Mouse (Mus musculus) liver, embryonic 14.5 days (tissue): ENCODE results near the gene Rnaseh2c. TPM values are rescaled to one million over a fixed set of nuclear protein-coding genes. Genes with fewer than 3 reads are reported as not detected.

Experiments used
- ATAC-seq: fragments of 200-750 bp; cut with Nextera tagmentation; 2 replicates; pipeline ENCODE4 v1.8.0; 2017; ENCODE audit warnings: moderate number of reproducible peaks, mild to moderate bottlenecking, moderate library complexity; ENCODE audit not compliant: insufficient read depth
- DNase-seq, 3 experiments: peaks; one replicate each; pipeline ENCODE4 v3.0.0-alpha.2; 2012 to 2013; ENCODE audit warnings: low read depth in 3 of 3, low spot score in 3 of 3
- H3K27ac ChIP-seq: fragments of 300-500 bp; sonication (generic); 2 replicates; pipeline ENCODE4 v1.5.1; 2014; ENCODE audit warnings: moderate library complexity, mild to moderate bottlenecking, control low read depth, inconsistent platforms
- H3K27me3 ChIP-seq: fragments of 300-500 bp; sonication (generic); 2 replicates; pipeline ENCODE4 v1.6.1; 2014; ENCODE audit warnings: mild to moderate bottlenecking, low read length, moderate library complexity; ENCODE audit not compliant: control insufficient read depth, insufficient read depth
- H3K36me3 ChIP-seq: fragments of 300-500 bp; sonication (generic); replicated peaks from 2 replicates; pipeline ENCODE4 v1.6.1; 2014; ENCODE audit warnings: low read depth; ENCODE audit not compliant: control insufficient read depth, insufficient read depth
- H3K4me1 ChIP-seq, 2 experiments: fragments of 200-500 bp in 1 of 2; fragments of 300-500 bp in 1 of 2; sonication (generic) in 1 of 2; replicated peaks; 2 replicates each; pipeline ENCODE4 v1.6.1; 2012 to 2014; ENCODE audit warnings: antibody characterized with exemption in 1 of 2, inconsistent platforms in 1 of 2, low read length in 1 of 2; ENCODE audit not compliant: control insufficient read depth in 2 of 2, insufficient read depth in 2 of 2
- H3K4me2 ChIP-seq: fragments of 300-500 bp; sonication (generic); 2 replicates; pipeline ENCODE4 v1.6.1; 2014; ENCODE audit warnings: low read depth, mild to moderate bottlenecking, control low read depth, moderate library complexity
- H3K4me3 ChIP-seq, 2 experiments: fragments of 200-500 bp in 1 of 2; fragments of 300-500 bp in 1 of 2; sonication (generic) in 1 of 2; 2 replicates each; pipeline ENCODE4 v1.5.1; 2012 to 2014; ENCODE audit warnings: low read depth in 2 of 2, low read length in 2 of 2, mild to moderate bottlenecking in 2 of 2, control low read depth in 1 of 2, inconsistent platforms in 1 of 2, moderate library complexity in 1 of 2; ENCODE audit not compliant: insufficient read depth in 1 of 2
- H3K9ac ChIP-seq: fragments of 300-500 bp; sonication (generic); replicated peaks from 2 replicates; pipeline ENCODE4 v1.6.1; 2014; ENCODE audit warnings: mild to moderate bottlenecking, control low read depth, moderate library complexity
- H3K9me3 ChIP-seq: fragments of 300-500 bp; sonication (generic); 2 replicates; pipeline ENCODE4 v1.6.1; 2016; ENCODE audit warnings: low read length, mixed read lengths; ENCODE audit not compliant: control insufficient read depth
- CTCF ChIP-seq: IDR thresholded peaks from 2 replicates; pipeline ENCODE4 v1.5.1; 2016; ENCODE audit warnings: antibody characterized with exemption, low read depth, control low read depth
- EP300 ChIP-seq: IDR thresholded peaks from 2 replicates; pipeline ENCODE4 v1.6.1; 2016; ENCODE audit warnings: antibody characterized with exemption, low read depth
- WGBS: fragments of 180-500 bp; shearing (Covaris S2); extraction: QIAGEN DNeasy Blood & Tissue Kit; methylation state at CpG from one replicate; pipeline ENCODE4 v1.1.7; 2014; ENCODE audit not compliant: insufficient replicate concordance; 5-methylcytosine and 5-hydroxymethylcytosine counted together
- polyA plus RNA-seq, 2 experiments: library from polyadenylated mRNA; depleted of rRNA in 1 of 2; stranded (reverse) in 1 of 2; unstranded in 1 of 2; fragments of >200 nt; fragmentation: Nextera tagmentation in 1 of 2; extraction: Ambion mirVana in 1 of 2; gene quantifications; 2 replicates each; pipeline versions ENCODE4 v1.2.1 to v1.2.3; 2012 to 2014

Gene Rnaseh2c
- polyA plus RNA-seq, 2 experiments, result 87.7 to 129 TPM

DNA sequence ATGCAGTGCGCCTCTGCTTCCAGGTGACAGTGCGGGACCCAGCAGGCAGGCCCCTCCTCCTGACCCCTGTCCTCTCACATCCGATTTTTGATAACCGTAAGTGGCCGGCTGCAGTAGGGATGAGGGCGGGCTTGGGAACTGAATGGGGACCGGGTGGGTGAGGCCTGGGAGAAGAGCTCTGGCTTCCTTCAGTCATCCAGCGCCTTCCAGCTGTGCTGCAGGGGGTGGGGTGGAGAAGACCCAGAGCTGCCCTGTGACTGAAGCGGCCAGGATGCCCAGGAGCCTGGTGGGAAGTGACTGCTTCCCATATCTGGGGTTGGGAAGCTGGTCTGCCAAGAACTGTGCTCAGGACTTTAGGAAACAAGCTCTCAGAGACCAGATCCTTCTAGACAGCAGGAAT, 38.7 kb downstream of the Rnaseh2c start:
- DNase-seq, result no peak
- Histone ChIP-seq H3K4me3 (no peak overlapping the region), H3K9me3 (no peaks in the 10 kb centered on the region), H3K4me2 (no peak overlapping the region), H3K36me3 (peaks cover 45% of the 10 kb centered on the region), H3K27ac (no peak overlapping the region), H3K27me3 (no peaks in the 10 kb centered on the region), H3K4me1 (peaks cover 13 to 22% of the 10 kb centered on the region in 2 experiments), H3K9ac (no peak overlapping the region)
- ATAC-seq, result no peak
- TF ChIP-seq EP300, result no peak
- TF ChIP-seq CTCF, result no peak
- 82% methylated on average over 9 of the region's 9 CpGs for WGBS

DNA sequence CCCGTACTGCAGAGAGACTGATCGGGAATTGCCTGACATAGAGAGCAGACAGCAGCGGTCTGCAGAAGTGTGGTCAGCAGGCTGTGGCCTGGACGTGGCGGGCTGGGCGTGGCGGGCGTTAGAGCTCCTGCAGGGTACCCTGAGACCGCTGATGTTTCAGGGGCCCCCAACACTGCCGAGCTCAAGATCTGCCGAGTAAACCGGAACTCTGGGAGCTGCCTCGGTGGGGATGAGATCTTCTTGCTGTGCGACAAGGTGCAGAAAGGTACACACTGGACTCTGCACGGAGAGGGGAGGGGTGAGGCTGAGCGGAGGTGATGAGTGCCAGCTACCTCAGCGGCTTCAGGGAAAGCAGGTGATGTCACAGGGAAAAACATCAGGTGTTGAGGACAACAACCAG, 39.3 kb downstream of the Rnaseh2c start:
- ATAC-seq, result no peak
- Histone ChIP-seq H3K27me3 (no peaks in the 10 kb centered on the region), H3K4me1 (peaks cover 13 to 22% of the 10 kb centered on the region in 2 experiments), H3K4me2 (no peak overlapping the region), H3K27ac (no peak overlapping the region), H3K9me3 (no peaks in the 10 kb centered on the region), H3K36me3 (peaks cover 52% of the 10 kb centered on the region), H3K4me3 (no peak overlapping the region), H3K9ac (no peak overlapping the region)
- no peak for DNase-seq
- 89% methylated on average over 17 of the region's 17 CpGs for WGBS
- TF ChIP-seq EP300, result no peak
- no peak for TF ChIP-seq CTCF

DNA sequence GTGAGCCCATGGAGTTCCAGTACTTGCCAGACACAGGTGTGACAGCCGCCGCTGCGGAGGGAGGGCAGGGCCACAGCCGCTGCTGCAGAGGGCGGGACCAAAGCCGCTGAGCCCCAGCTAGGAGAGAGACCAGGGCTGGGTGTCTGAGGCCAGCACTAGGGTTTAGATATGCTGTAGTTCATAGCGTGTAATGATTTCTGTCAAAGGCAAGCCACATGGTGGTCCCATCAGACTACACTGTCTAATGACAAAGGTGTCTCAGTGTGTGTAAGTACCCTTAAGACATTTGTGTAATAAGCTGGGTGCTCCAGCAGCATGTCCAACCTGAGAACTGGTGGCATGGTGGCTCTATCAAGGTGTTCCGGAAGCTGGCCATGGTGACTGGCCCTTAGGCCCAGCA, 40.0 kb downstream of the Rnaseh2c start:
- H3K4me1 ChIP-seq, result peaks cover 13 to 17% of the 10 kb centered on the region in 2 experiments
- H3K4me3 ChIP-seq, result no peak overlapping the region
- no peaks in the 10 kb centered on the region for H3K27me3 ChIP-seq
- H3K36me3 ChIP-seq, result peaks cover 56% of the 10 kb centered on the region
- WGBS, result 76% methylated on average over 8 of the region's 8 CpGs
- DNase-seq (no peak), ATAC-seq (no peak)
- H3K9ac ChIP-seq, result no peak overlapping the region
- no peak overlapping the region for H3K4me2 ChIP-seq
- TF ChIP-seq CTCF (no peak), EP300 (no peak)
- H3K27ac ChIP-seq, result no peak overlapping the region
- no peaks in the 10 kb centered on the region for H3K9me3 ChIP-seq

DNA sequence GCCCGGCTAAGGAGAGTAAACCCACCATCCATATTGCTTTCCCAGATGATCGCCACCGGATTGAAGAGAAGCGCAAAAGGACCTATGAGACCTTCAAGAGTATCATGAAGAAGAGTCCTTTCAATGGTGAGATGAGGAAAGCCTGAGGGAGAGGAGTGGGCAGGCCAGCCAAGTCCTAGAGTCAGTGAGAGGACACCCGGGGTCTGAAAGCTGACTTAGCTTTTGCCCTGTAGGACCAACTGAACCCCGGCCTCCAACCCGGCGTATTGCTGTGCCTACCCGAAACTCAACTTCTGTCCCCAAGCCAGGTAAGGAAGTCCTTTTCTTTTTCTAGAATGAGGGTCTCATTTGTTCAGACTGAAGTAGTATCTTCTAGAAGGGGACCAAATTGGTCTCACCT, 43.6 kb downstream of the Rnaseh2c start:
- H3K27ac ChIP-seq, result no peak overlapping the region
- H3K9me3 ChIP-seq, result no peaks in the 10 kb centered on the region
- 89% methylated on average over 9 of the region's 9 CpGs for WGBS
- no peaks in the 10 kb centered on the region for H3K27me3 ChIP-seq
- DNase-seq (no peak), ATAC-seq (no peak)
- TF ChIP-seq EP300 (no peak), CTCF (no peak)
- H3K36me3 ChIP-seq, result peaks cover 60% of the 10 kb centered on the region
- H3K4me3 ChIP-seq, result no peak overlapping the region
- H3K4me2 ChIP-seq, result no peak overlapping the region
- H3K9ac ChIP-seq, result no peak overlapping the region
- peaks cover 0 to 12% of the 10 kb centered on the region in 2 experiments; a peak in 2 of 4 replicates for H3K4me1 ChIP-seq

DNA sequence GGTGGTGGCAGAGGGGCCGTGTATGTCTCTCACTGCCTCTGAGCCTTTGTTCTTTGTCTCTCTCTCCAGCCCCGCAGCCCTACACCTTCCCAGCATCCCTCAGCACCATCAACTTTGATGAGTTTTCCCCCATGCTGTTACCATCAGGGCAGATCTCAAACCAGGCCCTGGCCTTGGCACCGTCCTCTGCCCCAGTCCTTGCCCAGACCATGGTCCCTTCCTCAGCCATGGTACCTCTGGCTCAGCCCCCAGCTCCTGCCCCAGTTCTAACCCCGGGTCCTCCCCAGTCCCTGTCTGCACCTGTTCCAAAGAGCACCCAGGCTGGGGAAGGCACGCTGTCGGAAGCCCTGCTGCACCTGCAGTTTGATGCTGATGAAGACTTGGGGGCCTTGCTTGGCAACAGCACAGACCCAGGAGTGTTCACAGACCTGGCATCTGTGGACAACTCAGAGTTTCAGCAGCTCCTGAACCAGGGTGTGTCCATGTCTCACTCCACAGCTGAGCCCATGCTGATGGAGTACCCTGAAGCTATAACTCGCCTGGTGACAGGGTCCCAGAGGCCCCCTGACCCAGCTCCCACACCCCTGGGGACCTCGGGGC, 45.2 kb downstream of the Rnaseh2c start:
- TF ChIP-seq EP300, result no peak
- TF ChIP-seq CTCF, result no peak
- Histone ChIP-seq H3K4me3 (no peak overlapping the region), H3K9me3 (no peaks in the 10 kb centered on the region), H3K4me1 (peaks cover 0 to 14% of the 10 kb centered on the region in 2 experiments; a peak in 2 of 4 replicates), H3K27ac (no peak overlapping the region), H3K27me3 (no peaks in the 10 kb centered on the region), H3K4me2 (no peak overlapping the region), H3K9ac (no peak overlapping the region), H3K36me3 (peaks cover 61% of the 10 kb centered on the region)
- ATAC-seq (no peak), DNase-seq (no peak)
- WGBS, result 76% methylated on average over 8 of the region's 8 CpGs
